Mouse (Mus musculus): ENCODE results near the gene Klhl12. TPM values are rescaled to one million over a fixed set of nuclear protein-coding genes. Genes with fewer than 3 reads are reported as not detected.

Gene Klhl12
- 30.5 TPM for polyA plus RNA-seq (2015; fragmentation: Illumina TruSeq; extraction: RNeasy Lipid Tissue Mini Kit (QIAGEN cat#74804); ENCODE audit: low read depth, low replicate concordance)

GRCm38 (mm10) chr1:134454904-134455824 is at the start of gene Klhl12:
TSS of gene Klhl12 (plus strand) at chr1:134455531.

GRCm38 (mm10) chr1:134415168-134415831 is 40.0 kb upstream of the Klhl12 start, which contains the start of gene Adipor1:
TSS of gene Adipor1 (plus strand) at chr1:134415378.

GRCm38 (mm10) chr1:134494428-134495215 is 39.3 kb downstream of the Klhl12 start, which contains the start of gene Rabif:
TSS of gene Rabif (plus strand) at chr1:134494648.

Other genes with a start within 250 kb of the Klhl12 start
- gene Adora1, start 220.1 kb upstream of the Klhl12 start, polyA plus RNA-seq (2015; fragmentation: Illumina TruSeq; extraction: RNeasy Lipid Tissue Mini Kit (QIAGEN cat#74804); ENCODE audit: low read depth, low replicate concordance) = 133 TPM
- gene Myog, start 165.5 kb upstream of the Klhl12 start, polyA plus RNA-seq (2015; fragmentation: Illumina TruSeq; extraction: RNeasy Lipid Tissue Mini Kit (QIAGEN cat#74804); ENCODE audit: low read depth, low replicate concordance) = not detected
- 32.8 TPM for gene Ppfia4, start 122.6 kb upstream of the Klhl12 start, polyA plus RNA-seq (2015; fragmentation: Illumina TruSeq; extraction: RNeasy Lipid Tissue Mini Kit (QIAGEN cat#74804); ENCODE audit: low read depth, low replicate concordance)
- gene Tmem183a, start 93.6 kb upstream of the Klhl12 start, polyA plus RNA-seq (2015; fragmentation: Illumina TruSeq; extraction: RNeasy Lipid Tissue Mini Kit (QIAGEN cat#74804); ENCODE audit: low read depth, low replicate concordance) = 54.9 TPM
- not detected for gene 4933406M09Rik, start 69.6 kb upstream of the Klhl12 start, polyA plus RNA-seq (2015; fragmentation: Illumina TruSeq; extraction: RNeasy Lipid Tissue Mini Kit (QIAGEN cat#74804); ENCODE audit: low read depth, low replicate concordance)
- gene Cyb5r1, start 50.0 kb upstream of the Klhl12 start, polyA plus RNA-seq (2015; fragmentation: Illumina TruSeq; extraction: RNeasy Lipid Tissue Mini Kit (QIAGEN cat#74804); ENCODE audit: low read depth, low replicate concordance) = 23.7 TPM
- 53.6 TPM for gene Adipor1, start 40.2 kb upstream of the Klhl12 start, polyA plus RNA-seq (2015; fragmentation: Illumina TruSeq; extraction: RNeasy Lipid Tissue Mini Kit (QIAGEN cat#74804); ENCODE audit: low read depth, low replicate concordance)
- 31.2 TPM for gene Rabif, start 39.1 kb downstream of the Klhl12 start, polyA plus RNA-seq (2015; fragmentation: Illumina TruSeq; extraction: RNeasy Lipid Tissue Mini Kit (QIAGEN cat#74804); ENCODE audit: low read depth, low replicate concordance)
- gene Mgat4e, start 94.2 kb downstream of the Klhl12 start, polyA plus RNA-seq (2015; fragmentation: Illumina TruSeq; extraction: RNeasy Lipid Tissue Mini Kit (QIAGEN cat#74804); ENCODE audit: low read depth, low replicate concordance) = not detected
- gene Kdm5b, start 104.6 kb downstream of the Klhl12 start, polyA plus RNA-seq (2015; fragmentation: Illumina TruSeq; extraction: RNeasy Lipid Tissue Mini Kit (QIAGEN cat#74804); ENCODE audit: low read depth, low replicate concordance) = 20.0 TPM
- 45.1 TPM for gene Syt2, start 191.1 kb downstream of the Klhl12 start, polyA plus RNA-seq (2015; fragmentation: Illumina TruSeq; extraction: RNeasy Lipid Tissue Mini Kit (QIAGEN cat#74804); ENCODE audit: low read depth, low replicate concordance)